Mouse (Mus musculus): Measurements from ENCODE around the gene Trip10. TPM values are rescaled to one million over a fixed set of nuclear protein-coding genes. Genes with fewer than 3 reads are reported as not detected.
"Not testable (repeated sequence)": the region's sequence is repeated elsewhere in the genome, so short reads cannot be mapped to it uniquely, and the experiment has no call there.

Trip10 gene
- total and polyA plus RNA-seq, 3 experiments = 10.9 to 20.8 TPM; not detected in 1

DNA sequence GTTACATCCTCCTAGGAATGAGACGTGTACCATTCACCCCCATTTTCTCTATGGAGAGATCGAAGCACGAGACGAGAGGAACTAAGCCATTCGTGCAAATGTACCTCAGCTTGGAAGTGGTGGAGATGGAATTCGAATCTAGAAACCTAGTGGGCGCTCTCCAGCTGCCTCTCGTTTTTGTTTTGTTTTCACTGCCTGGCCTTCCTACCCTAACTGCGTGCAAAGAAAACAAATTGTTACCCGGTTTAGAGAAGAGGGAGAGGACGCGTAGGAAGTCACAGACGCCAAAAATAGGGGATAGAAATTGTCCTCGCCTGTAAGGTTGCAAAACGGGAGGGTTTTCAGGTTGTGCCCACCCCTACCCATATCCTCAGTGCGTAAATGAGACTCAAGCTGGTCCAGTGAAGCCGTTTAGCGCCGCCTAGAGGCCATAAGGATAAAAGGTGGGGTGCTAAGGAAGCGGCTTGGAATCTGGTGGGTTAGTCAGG is 27.4 kb downstream of the Trip10 start (continued):
- TF ChIP-seq RAD21 (IDR thresholded peaks at IDR 0.05; ENCODE audit: low read depth, low read length) (peak; percentile 62), NELFE (IDR thresholded peaks at IDR 0.05; ENCODE audit: low read depth, low read length) (peak; percentile 49; the same call in 1 of the 2 replicates), SMC3 (IDR thresholded peaks at IDR 0.05; ENCODE audit: low read depth, low read length) (peak; percentile 43), ELF1 (IDR thresholded peaks at IDR 0.05; ENCODE audit: low read depth, low read length) (peak; percentile 5; the same call in 1 of the 2 replicates), GABPA (IDR thresholded peaks at IDR 0.05; ENCODE audit: low read depth, low read length) (no peak), HCFC1 (IDR thresholded peaks at IDR 0.05; ENCODE audit: low read depth, low read length) (peak; percentile 64), ETS1 (IDR thresholded peaks at IDR 0.05; ENCODE audit: low read depth, low read length) (no peak)

DNA sequence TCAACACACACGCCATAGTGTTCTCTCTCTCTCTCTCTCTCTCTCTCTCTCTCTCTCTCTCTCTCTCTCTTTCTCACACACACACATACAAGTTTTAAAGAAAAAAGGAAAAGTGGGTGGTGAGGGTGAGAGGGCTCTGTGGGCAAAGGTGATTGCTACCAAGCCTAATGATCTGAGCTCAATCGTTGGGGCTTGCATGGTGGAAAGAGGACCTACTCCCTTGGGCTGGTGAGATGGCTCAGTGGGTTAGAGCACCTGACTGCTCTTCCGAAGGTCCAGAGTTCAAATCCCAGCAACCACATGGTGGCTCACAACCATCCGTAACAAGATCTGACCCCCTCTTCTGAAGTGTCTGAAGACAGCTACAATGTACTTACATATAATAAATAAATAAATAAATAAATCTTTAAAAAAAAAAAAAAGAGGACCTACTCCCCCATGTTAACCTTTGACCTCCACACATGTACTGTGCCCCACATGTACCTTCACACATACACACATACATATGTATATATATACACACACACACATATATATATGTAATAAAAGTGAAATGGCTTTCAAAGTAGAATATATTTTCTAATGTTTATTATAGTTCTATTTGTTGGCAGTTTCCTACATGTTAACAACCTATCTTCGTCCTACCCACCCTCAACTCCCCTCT is 28.5 kb downstream of the Trip10 start:
- H3K27ac ChIP-seq (ENCODE audit: control insufficient read depth, low read depth, low read length) = peak overlapping the region; percentile 62
- H3K79me2 ChIP-seq (ENCODE audit: control insufficient read depth, insufficient read depth, low read length, poor library complexity) = peaks cover 35% of the 10 kb centered on the region
- not testable (repeated sequence) for DNase-seq (ENCODE audit: low read depth, low spot score); H3K27me3 ChIP-seq (ENCODE audit: control insufficient read depth in 1 of 2, insufficient read depth in 2 of 2, low read length in 2 of 2); H3K9me3 ChIP-seq (replicated peaks; ENCODE audit: insufficient read depth, low read length); H3K4me3 ChIP-seq (ENCODE audit: control insufficient read depth in 1 of 2, insufficient read depth in 1 of 2, low read depth in 2 of 2, low read length in 2 of 2)
- peak overlapping the region; percentile 13; the same call in 1 of the 2 replicates for H3K9ac ChIP-seq (ENCODE audit: control insufficient read depth, low read depth, low read length, poor library complexity, severe bottlenecking)
- H3K4me1 ChIP-seq (ENCODE audit: control insufficient read depth in 1 of 2, insufficient read depth in 2 of 2, low read length in 2 of 2) = peaks cover 4 to 24% of the 10 kb centered on the region in 2 experiments; a peak in 3 of 4 replicates
- peaks cover 0 to 15% of the 10 kb centered on the region in 2 experiments; a peak in 2 of 4 replicates for H3K36me3 ChIP-seq (ENCODE audit: control insufficient read depth in 1 of 2, insufficient read depth in 2 of 2, low read length in 2 of 2)

DNA sequence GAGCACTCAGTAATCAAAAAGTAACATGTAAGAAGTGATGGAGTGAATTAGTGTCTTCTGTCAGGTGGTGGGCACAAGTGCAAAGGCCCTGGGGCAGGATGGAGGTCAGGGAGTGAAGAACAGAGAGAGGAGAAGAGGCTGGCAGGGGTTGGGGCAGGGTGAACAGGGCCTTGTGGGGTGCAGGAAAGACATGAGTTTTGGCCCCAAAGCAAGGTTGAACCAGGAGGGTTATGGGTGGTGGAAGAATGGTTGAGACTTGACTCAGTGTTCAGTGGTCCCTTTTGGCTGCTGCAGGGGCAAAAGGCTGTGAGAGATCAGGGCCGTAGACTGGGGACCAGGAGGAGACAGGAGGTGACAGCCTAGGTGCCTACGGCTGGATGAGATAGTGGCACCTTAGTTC is 29.3 kb downstream of the Trip10 start:
- Histone ChIP-seq H3K27ac (ENCODE audit: control insufficient read depth, low read depth, low read length) (peak overlapping the region; percentile 62), H3K4me3 (ENCODE audit: control insufficient read depth in 1 of 2, insufficient read depth in 1 of 2, low read depth in 2 of 2, low read length in 2 of 2) (peak overlapping the region; percentile 46 to 56; a peak in 2 of 4 replicates), H3K36me3 (ENCODE audit: control insufficient read depth in 1 of 2, insufficient read depth in 2 of 2, low read length in 2 of 2) (peaks cover 0 to 15% of the 10 kb centered on the region in 2 experiments; a peak in 2 of 4 replicates), H3K9ac (ENCODE audit: control insufficient read depth, low read depth, low read length, poor library complexity, severe bottlenecking) (peak overlapping the region; percentile 60), H3K27me3 (ENCODE audit: control insufficient read depth in 1 of 2, insufficient read depth in 2 of 2, low read length in 2 of 2) (no peaks in the 10 kb centered on the region), H3K4me1 (ENCODE audit: control insufficient read depth in 1 of 2, insufficient read depth in 2 of 2, low read length in 2 of 2) (peaks cover 4 to 26% of the 10 kb centered on the region in 2 experiments; a peak in 3 of 4 replicates), H3K9me3 (replicated peaks; ENCODE audit: insufficient read depth, low read length) (no peaks in the 10 kb centered on the region), H3K79me2 (ENCODE audit: control insufficient read depth, insufficient read depth, low read length, poor library complexity) (peaks cover 42% of the 10 kb centered on the region)
- peak; percentile 34 for DNase-seq (ENCODE audit: low read depth, low spot score)
- no peak for TF ChIP-seq ZC3H11A (IDR thresholded peaks at IDR 0.05; ENCODE audit: low read depth, low read length)
- TF ChIP-seq CHD2 (IDR thresholded peaks at IDR 0.05; ENCODE audit: low read length) = no peak
- no peak for TF ChIP-seq MAZ (IDR thresholded peaks at IDR 0.05; ENCODE audit: low read depth, low read length)
- no peak for TF ChIP-seq CHD1 (IDR thresholded peaks at IDR 0.05; ENCODE audit: low read depth, low read length)
- no peak for TF ChIP-seq HCFC1 (IDR thresholded peaks at IDR 0.05; ENCODE audit: low read depth, low read length)
- no peak for TF ChIP-seq BHLHE40 (IDR thresholded peaks at IDR 0.05; ENCODE audit: borderline replicate concordance, low read depth, low read length)
- TF ChIP-seq E2F4 (IDR thresholded peaks at IDR 0.05; ENCODE audit: borderline replicate concordance, low read depth, low read length) = no peak
- no peak for TF ChIP-seq MEF2A (IDR thresholded peaks at IDR 0.05; ENCODE audit: extremely low read depth, insufficient replicate concordance, low read depth, low read length, poor library complexity, severe bottlenecking)
- no peak for TF ChIP-seq ZKSCAN1 (IDR thresholded peaks at IDR 0.05; ENCODE audit: low read depth, low read length)
- TF ChIP-seq TCF12 (IDR thresholded peaks at IDR 0.05; ENCODE audit: low read depth, low read length) = no peak
- no peak for TF ChIP-seq KAT2A (conservative IDR thresholded peaks at IDR 0.05; ENCODE audit: low read depth, low read length)
- no peak for TF ChIP-seq GATA1 (IDR thresholded peaks at IDR 0.05; ENCODE audit: low read depth, low read length)
- no peak for TF ChIP-seq GABPA (IDR thresholded peaks at IDR 0.05; ENCODE audit: low read depth, low read length)

Measured in MEL (cell line).